Comparison of ENCODE assay signal across 8 mouse cellular contexts in the genomic region with DNA sequence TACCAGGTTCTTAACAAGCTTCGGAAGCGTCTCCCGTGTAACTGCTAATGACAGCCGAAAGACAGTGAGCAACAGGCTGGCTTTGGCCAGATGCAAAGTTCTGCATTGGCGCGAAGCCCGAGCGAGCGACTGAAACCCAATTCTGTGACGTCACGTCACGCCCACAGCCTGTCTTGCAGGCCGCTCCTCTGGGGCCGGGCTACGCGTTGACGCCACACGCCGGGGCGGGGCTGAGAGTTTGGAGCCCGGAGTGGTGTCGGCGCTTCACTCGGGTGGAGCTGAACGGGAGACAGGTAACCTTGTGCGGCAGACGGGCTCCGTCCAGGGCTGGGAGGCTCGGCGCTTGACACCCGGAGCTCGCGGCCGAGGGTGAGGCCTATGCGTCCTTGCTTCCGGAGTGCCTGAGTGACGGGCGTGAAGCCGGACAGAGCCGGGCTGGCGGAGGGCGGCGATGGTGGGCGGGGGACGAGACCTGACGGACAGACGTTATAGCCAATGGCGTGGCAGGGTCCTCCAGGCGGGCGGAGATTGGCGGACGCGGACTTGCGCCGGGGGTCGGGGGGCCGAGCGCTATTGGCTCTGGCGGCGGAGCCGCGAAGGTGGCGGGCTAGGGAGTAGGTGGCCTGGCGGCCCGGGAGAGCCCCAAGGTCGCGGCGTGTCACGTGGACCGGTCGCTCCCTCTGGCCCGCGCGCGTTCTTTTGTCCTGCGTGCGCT. TPM values are rescaled to one million over a fixed set of nuclear protein-coding genes. Genes with fewer than 3 reads are reported as not detected.
DNase-seq lines count a peak whose midpoint lies in the region; ATAC-seq lines count a peak whose summit lies in the region.

A gene (plus strand): TSS at position 233 of the 715 bp plus-strand sequence.

- intact Hi-C loops in left cerebral cortex, postnatal 14 days (cut with DNase I): no loop called here

- no peaks in the 10 kb centered on the region for H3K27me3 ChIP-seq in intestine, embryonic 14.5 days (replicated peaks; ENCODE audit: control insufficient read depth, insufficient read depth, low read length)

- peak within 1 kb of the TSS; percentile 62 for H3K4me2 ChIP-seq in intestine, embryonic 14.5 days (ENCODE audit: low read length)

- DNase-seq in adrenal gland, adult 18-20 months (ENCODE audit: low spot score in 2 of 2): peak; percentile 99
- DNase-seq in embryo, embryonic 11 days: peak; percentile 100
- DNase-seq in gastrocnemius, postnatal 25 days: peak; percentile 99
- DNase-seq in intestine, embryonic 14.5 days (ENCODE audit: low spot score): peak; percentile 100
- peak; percentile 98 for DNase-seq in left cerebral cortex, postnatal 14 days (ENCODE audit: low spot score in 2 of 2)
- peak; percentile 98 for DNase-seq in mesoderm, embryonic 11.5 days (ENCODE audit: low read depth, low spot score)
- DNase-seq in right cerebral cortex, postnatal 36 days (ENCODE audit: low spot score in 2 of 2): peak; percentile 97 to 98
- peak; percentile 99 for DNase-seq in yolk sac, embryonic 10.5 days (ENCODE audit: low spot score)

- 0% methylated on average over 68 of the region's 77 CpGs for WGBS in intestine, embryonic 14.5 days

- peak within 1 kb of the TSS; percentile 64 for H3K9ac ChIP-seq in intestine, embryonic 14.5 days (ENCODE audit: low read length)

- peak within 1 kb of the TSS; percentile 84 for H3K27ac ChIP-seq in intestine, embryonic 14.5 days (ENCODE audit: low read depth)

- H3K4me1 ChIP-seq in intestine, embryonic 14.5 days (replicated peaks; ENCODE audit: control insufficient read depth, insufficient read depth, low read length): peaks cover 6% of the 10 kb centered on the region; the same call in 1 of the 2 replicates

- H3K9me3 ChIP-seq in intestine, embryonic 14.5 days (ENCODE audit: control insufficient read depth, low read length): no peaks in the 10 kb centered on the region

- ATAC-seq in intestine, embryonic 14.5 days (replicated peaks; ENCODE audit: low FRiP score, low TSS enrichment, low read depth): peak; percentile 98

- H3K36me3 ChIP-seq in intestine, embryonic 14.5 days (ENCODE audit: control insufficient read depth, insufficient read depth, low read length): no peaks in the 10 kb centered on the region

- H3K4me3 ChIP-seq in intestine, embryonic 14.5 days (ENCODE audit: low read depth, low read length): peak within 1 kb of the TSS; percentile 89

RNA-seq across cellular contexts. Expression of the gene that starts here (rescaled TPM):
- 100 to 1,000 TPM; 633 to 799 TPM for total RNA-seq in adrenal gland, adult 18-20 months (2021)
- total RNA-seq in gastrocnemius, postnatal 25 days (2021): 100 to 1,000 TPM; 664 to 688 TPM
- 112 TPM in 2 replicates for polyA plus RNA-seq in intestine, embryonic 14.5 days (2014; fragmentation: Nextera tagmentation; extraction: Ambion mirVana)
- total RNA-seq in left cerebral cortex, postnatal 14 days (2021): 100 to 1,000 TPM; 248 to 260 TPM

Comparison
In these comparisons a context has a peak if more than half of its experiments do, and no peak if none do; other contexts are left out.
1. Peak in every context shown above with its lines: DNase-seq, ATAC-seq, H3K4me3 ChIP-seq and H3K27ac ChIP-seq.